Mouse (Mus musculus): ENCODE data around the gene Ranbp10. TPM values are rescaled to one million over a fixed set of nuclear protein-coding genes. Genes with fewer than 3 reads are reported as not detected.

Gene Ranbp10
- polyA plus RNA-seq, 1 experiment from 2014 or later, result 17.8 TPM

DNA sequence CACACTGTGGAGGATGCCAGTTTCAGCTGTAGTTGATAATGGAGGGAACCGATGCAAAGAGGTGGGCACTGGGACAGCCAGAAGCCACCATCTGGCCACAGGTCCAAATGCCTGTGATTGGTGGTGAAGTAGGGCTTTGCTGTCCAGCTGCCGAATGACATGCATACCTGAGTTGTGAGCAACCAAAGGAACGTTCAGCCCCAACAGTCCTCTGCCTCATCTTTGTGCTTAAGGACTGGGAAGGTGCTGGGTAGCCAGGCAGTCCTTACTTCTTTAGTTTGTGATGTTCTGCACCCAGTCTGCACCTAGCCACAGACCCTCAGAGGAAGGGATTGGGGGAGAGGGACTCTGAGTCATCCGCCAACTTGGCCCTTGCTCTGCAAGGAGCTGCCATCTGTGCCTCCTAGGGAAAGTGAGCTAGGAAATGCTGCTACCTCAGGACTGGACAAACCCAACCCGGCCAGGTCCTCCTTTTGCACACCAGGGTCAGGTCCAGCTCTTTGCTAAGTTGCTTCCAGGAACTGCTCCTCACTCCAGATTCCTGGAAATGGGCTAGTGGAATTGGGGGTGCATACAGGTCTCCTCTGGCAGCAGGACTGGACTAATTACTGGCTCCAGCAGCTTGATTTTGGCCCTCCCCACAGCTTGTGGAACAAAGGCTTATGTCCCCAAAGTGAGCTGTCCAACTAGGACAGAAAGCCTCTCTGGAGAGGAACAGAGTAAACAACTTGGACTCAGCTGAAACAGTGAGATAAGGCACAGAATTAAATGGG lies 58.5 kb downstream of the Ranbp10 start:
- ATAC-seq (ENCODE audit: low FRiP score) (no peak), DNase-seq (ENCODE audit: low spot score) (no peak)
- Histone ChIP-seq H3K4me2 (replicated peaks; ENCODE audit: low read depth, low read length) (no peak overlapping the region), H3K4me3 (ENCODE audit: low read depth, low read length) (no peak overlapping the region), H3K9ac (ENCODE audit: low read depth, low read length) (no peak overlapping the region), H3K9me3 (ENCODE audit: control insufficient read depth, low read length) (no peaks in the 10 kb centered on the region), H3K27ac (ENCODE audit: low read depth, low read length) (no peak overlapping the region), H3K27me3 (ENCODE audit: control insufficient read depth, insufficient read depth, low read length) (no peaks in the 10 kb centered on the region), H3K36me3 (ENCODE audit: control insufficient read depth, insufficient read depth, low read length) (peaks cover 10% of the 10 kb centered on the region), H3K4me1 (replicated peaks; ENCODE audit: control insufficient read depth, insufficient read depth, low read length) (no peaks in the 10 kb centered on the region)
- WGBS, result 94% methylated on average over 5 of the region's 5 CpGs

GRCm38 (mm10) chr8:105758277-105759108 lies 68.7 kb downstream of the Ranbp10 start, which contains the start of gene Gfod2:
Gfod2 (minus strand) TSS chr8:105758664.
- H3K4me3 ChIP-seq (ENCODE audit: low read depth, low read length), result peak within 1 kb of the TSS; percentile 93
- ATAC-seq (ENCODE audit: low FRiP score), result peak; percentile 98
- WGBS, result 5% methylated on average over 57 of the region's 57 CpGs

GRCm38 (mm10) chr8:105757796-105758276 lies 69.3 kb downstream of the Ranbp10 start:
- Histone ChIP-seq H3K27ac (ENCODE audit: low read depth, low read length) (peak overlapping the region; percentile 75), H3K36me3 (ENCODE audit: control insufficient read depth, insufficient read depth, low read length) (no peaks in the 10 kb centered on the region), H3K9ac (ENCODE audit: low read depth, low read length) (peak overlapping the region; percentile 87), H3K27me3 (ENCODE audit: control insufficient read depth, insufficient read depth, low read length) (no peaks in the 10 kb centered on the region), H3K9me3 (ENCODE audit: control insufficient read depth, low read length) (no peaks in the 10 kb centered on the region), H3K4me3 (ENCODE audit: low read depth, low read length) (peak overlapping the region; percentile 93), H3K4me1 (replicated peaks; ENCODE audit: control insufficient read depth, insufficient read depth, low read length) (no peaks in the 10 kb centered on the region), H3K4me2 (replicated peaks; ENCODE audit: low read depth, low read length) (peak overlapping the region; percentile 71)
- ATAC-seq (ENCODE audit: low FRiP score), result peak; percentile 63
- DNase-seq (ENCODE audit: low spot score), result no peak
- WGBS, result 2% methylated on average over 12 of the region's 12 CpGs

More at GRCm38 (mm10) chr8:105758277-105759108, 68.7 kb downstream of the Ranbp10 start, which contains the start of gene Gfod2:
- H3K27me3 ChIP-seq (ENCODE audit: control insufficient read depth, insufficient read depth, low read length), result no peaks in the 10 kb centered on the region
- no peaks in the 10 kb centered on the region for H3K9me3 ChIP-seq (ENCODE audit: control insufficient read depth, low read length)
- peak within 1 kb of the TSS; percentile 71 for H3K4me2 ChIP-seq (replicated peaks; ENCODE audit: low read depth, low read length)
- DNase-seq (ENCODE audit: low spot score), result peak; percentile 98
- H3K27ac ChIP-seq (ENCODE audit: low read depth, low read length), result peak within 1 kb of the TSS; percentile 75
- H3K36me3 ChIP-seq (ENCODE audit: control insufficient read depth, insufficient read depth, low read length), result no peaks in the 10 kb centered on the region
- peak within 1 kb of the TSS; percentile 87 for H3K9ac ChIP-seq (ENCODE audit: low read depth, low read length)
- H3K4me1 ChIP-seq (replicated peaks; ENCODE audit: control insufficient read depth, insufficient read depth, low read length), result no peaks in the 10 kb centered on the region

- H3K36me3 ChIP-seq (ENCODE audit: control insufficient read depth, insufficient read depth, low read length), result no peaks in the 10 kb centered on the region
- H3K4me1 ChIP-seq (replicated peaks; ENCODE audit: control insufficient read depth, insufficient read depth, low read length), result no peaks in the 10 kb centered on the region
- no peak overlapping the region for H3K27ac ChIP-seq (ENCODE audit: low read depth, low read length)
- H3K9me3 ChIP-seq (ENCODE audit: control insufficient read depth, low read length), result no peaks in the 10 kb centered on the region
- DNase-seq (ENCODE audit: low spot score), result no peak
- no peak overlapping the region for H3K4me3 ChIP-seq (ENCODE audit: low read depth, low read length)
- H3K27me3 ChIP-seq (ENCODE audit: control insufficient read depth, insufficient read depth, low read length), result no peaks in the 10 kb centered on the region
- H3K9ac ChIP-seq (ENCODE audit: low read depth, low read length), result no peak overlapping the region
- WGBS, result 88% methylated on average over 2 of the region's 2 CpGs
- no peak overlapping the region for H3K4me2 ChIP-seq (replicated peaks; ENCODE audit: low read depth, low read length)
- no peak for ATAC-seq (ENCODE audit: low FRiP score)
Measured at GRCm38 (mm10) chr8:105754688-105755087, 72.5 kb downstream of the Ranbp10 start.

GRCm38 (mm10) chr8:105753916-105754315 lies 73.2 kb downstream of the Ranbp10 start:
- 83% methylated on average over 2 of the region's 2 CpGs for WGBS
- no peaks in the 10 kb centered on the region for H3K4me1 ChIP-seq (replicated peaks; ENCODE audit: control insufficient read depth, insufficient read depth, low read length)
- H3K36me3 ChIP-seq (ENCODE audit: control insufficient read depth, insufficient read depth, low read length), result no peaks in the 10 kb centered on the region
- no peak overlapping the region for H3K9ac ChIP-seq (ENCODE audit: low read depth, low read length)
- no peak for DNase-seq (ENCODE audit: low spot score)
- H3K27ac ChIP-seq (ENCODE audit: low read depth, low read length), result no peak overlapping the region
- no peaks in the 10 kb centered on the region for H3K27me3 ChIP-seq (ENCODE audit: control insufficient read depth, insufficient read depth, low read length)
- no peak overlapping the region for H3K4me2 ChIP-seq (replicated peaks; ENCODE audit: low read depth, low read length)
- H3K9me3 ChIP-seq (ENCODE audit: control insufficient read depth, low read length), result no peaks in the 10 kb centered on the region
- ATAC-seq (ENCODE audit: low FRiP score), result no peak
- H3K4me3 ChIP-seq (ENCODE audit: low read depth, low read length), result no peak overlapping the region

- Histone ChIP-seq H3K9ac (ENCODE audit: low read depth, low read length) (no peak overlapping the region), H3K4me3 (ENCODE audit: low read depth, low read length) (no peak overlapping the region), H3K36me3 (ENCODE audit: control insufficient read depth, insufficient read depth, low read length) (no peaks in the 10 kb centered on the region), H3K4me1 (replicated peaks; ENCODE audit: control insufficient read depth, insufficient read depth, low read length) (no peaks in the 10 kb centered on the region), H3K4me2 (replicated peaks; ENCODE audit: low read depth, low read length) (no peak overlapping the region; the same call in 1 of the 2 replicates), H3K27me3 (ENCODE audit: control insufficient read depth, insufficient read depth, low read length) (no peaks in the 10 kb centered on the region), H3K9me3 (ENCODE audit: control insufficient read depth, low read length) (no peaks in the 10 kb centered on the region), H3K27ac (ENCODE audit: low read depth, low read length) (no peak overlapping the region)
- no peak for ATAC-seq (ENCODE audit: low FRiP score)
- DNase-seq (ENCODE audit: low spot score), result peak; percentile 25
- WGBS, result 17% methylated on average over 11 of the region's 11 CpGs
Measured at GRCm38 (mm10) chr8:105750606-105751005, 76.5 kb downstream of the Ranbp10 start.

DNA sequence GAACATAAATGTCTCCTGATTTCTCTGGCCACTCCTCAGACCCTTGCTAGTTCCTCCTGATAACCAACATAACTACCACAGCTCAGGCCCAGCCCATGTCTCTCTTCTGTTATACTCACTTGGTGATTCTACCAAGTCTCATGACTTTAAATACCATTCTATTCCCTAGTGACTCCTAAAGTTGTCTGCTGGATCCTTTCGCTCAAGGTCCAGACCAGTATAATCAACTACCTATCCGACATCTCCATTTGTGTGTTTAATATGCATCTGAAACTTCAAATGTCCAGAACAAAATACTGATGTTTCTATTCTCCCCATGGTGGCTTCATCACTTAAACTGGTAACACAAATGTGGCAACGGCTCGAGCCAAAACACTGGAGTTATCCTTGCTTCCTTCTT lies 83.8 kb downstream of the Ranbp10 start:
- H3K27ac ChIP-seq (ENCODE audit: low read depth, low read length), result no peak overlapping the region
- no peaks in the 10 kb centered on the region for H3K4me1 ChIP-seq (replicated peaks; ENCODE audit: control insufficient read depth, insufficient read depth, low read length)
- no peak overlapping the region for H3K4me3 ChIP-seq (ENCODE audit: low read depth, low read length)
- no peaks in the 10 kb centered on the region for H3K9me3 ChIP-seq (ENCODE audit: control insufficient read depth, low read length)
- H3K36me3 ChIP-seq (ENCODE audit: control insufficient read depth, insufficient read depth, low read length), result no peaks in the 10 kb centered on the region
- WGBS, result 93% methylated on average over 4 of the region's 4 CpGs
- H3K4me2 ChIP-seq (replicated peaks; ENCODE audit: low read depth, low read length), result no peak overlapping the region
- H3K9ac ChIP-seq (ENCODE audit: low read depth, low read length), result no peak overlapping the region
- no peak for ATAC-seq (ENCODE audit: low FRiP score)
- DNase-seq (ENCODE audit: low spot score), result no peak
- no peaks in the 10 kb centered on the region for H3K27me3 ChIP-seq (ENCODE audit: control insufficient read depth, insufficient read depth, low read length)

DNA sequence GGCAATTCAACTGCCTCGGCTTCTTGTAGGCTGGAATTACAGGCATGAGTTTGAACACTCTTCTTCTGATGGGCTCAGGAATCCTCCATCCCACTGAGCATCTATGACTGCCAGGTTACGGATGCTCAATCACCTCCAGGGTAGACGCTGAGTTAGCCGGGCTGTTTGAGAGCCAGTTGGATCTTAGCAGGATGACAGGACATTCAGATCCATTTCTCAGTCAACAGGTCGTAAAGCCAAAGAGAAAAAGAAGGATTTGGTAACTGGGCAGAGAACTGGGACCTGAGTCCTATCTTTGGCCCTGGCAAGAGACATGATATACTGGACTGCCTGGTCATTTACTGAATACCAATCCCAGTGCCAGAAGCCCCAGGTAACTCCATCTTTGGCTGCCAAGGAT lies 87.9 kb downstream of the Ranbp10 start:
- H3K4me3 ChIP-seq (ENCODE audit: low read depth, low read length), result no peak overlapping the region
- H3K27me3 ChIP-seq (ENCODE audit: control insufficient read depth, insufficient read depth, low read length), result no peaks in the 10 kb centered on the region
- H3K27ac ChIP-seq (ENCODE audit: low read depth, low read length), result no peak overlapping the region
- no peak overlapping the region for H3K4me2 ChIP-seq (replicated peaks; ENCODE audit: low read depth, low read length)
- DNase-seq (ENCODE audit: low spot score), result no peak
- no peak overlapping the region for H3K9ac ChIP-seq (ENCODE audit: low read depth, low read length)
- no peaks in the 10 kb centered on the region for H3K4me1 ChIP-seq (replicated peaks; ENCODE audit: control insufficient read depth, insufficient read depth, low read length)
- WGBS, result 93% methylated on average over 5 of the region's 5 CpGs
- no peaks in the 10 kb centered on the region for H3K9me3 ChIP-seq (ENCODE audit: control insufficient read depth, low read length)
- H3K36me3 ChIP-seq (ENCODE audit: control insufficient read depth, insufficient read depth, low read length), result no peaks in the 10 kb centered on the region
- ATAC-seq (ENCODE audit: low FRiP score), result no peak

Measured in hindbrain, embryonic 11.5 days (tissue).